21 mouse cellular contexts compared by ENCODE assay signal in the genomic region with DNA sequence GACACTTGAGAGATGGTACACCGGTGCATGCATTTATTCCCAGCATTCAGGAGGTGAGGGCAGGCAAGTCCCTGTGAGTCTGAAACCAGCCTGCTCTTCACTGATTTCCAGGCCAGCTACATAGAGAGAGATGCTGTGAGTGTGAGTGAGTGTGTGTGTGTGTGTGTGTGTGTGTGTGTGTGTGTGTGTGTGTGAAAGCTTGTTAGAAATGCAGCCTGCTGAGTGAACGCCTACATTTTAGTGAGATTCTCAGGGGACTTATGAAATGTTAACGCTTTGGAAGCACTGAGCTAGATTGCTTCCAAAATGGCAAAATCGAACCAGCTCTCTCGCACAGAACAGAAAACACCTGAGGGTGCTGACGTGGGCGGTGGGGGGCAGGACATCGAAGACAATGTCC. TPM values are rescaled to one million over a fixed set of nuclear protein-coding genes. Genes with fewer than 3 reads are reported as not detected.
A peak's percentile ranks its signal among the peaks of the same experiment; 100 is the strongest.
DNase-seq lines count a peak whose midpoint lies in the region; ATAC-seq lines count a peak whose summit lies in the region.
"Had no signal": no experiment of that assay in that cellular context is flagged by ENCODE, and none has a peak within 500 bp of the region (broad histone marks: within the 10 kb centered on the region; RNA-seq: fewer than 3 reads in every experiment).

No protein-coding gene starts in this region.

- no peak overlapping the region; the same call in 1 of the 2 replicates for H3K27ac ChIP-seq in neural tube, embryonic 15.5 days (replicated peaks)
- H3K27ac ChIP-seq: stomach, embryonic 15.5 days had no signal

- 0 out of 2 replicates have a peak, but pooled peaks cover 4% of the 10 kb centered on the region for H3K27me3 ChIP-seq in neural tube, embryonic 15.5 days (replicated peaks)
- H3K27me3 ChIP-seq: stomach, embryonic 15.5 days had no signal

- 0 out of 2 replicates have a peak, but pooled peaks have one; percentile 18 for ATAC-seq in neural tube, embryonic 15.5 days (ENCODE audit: low FRiP score)
- ATAC-seq: CD4-positive, CD25-positive, alpha-beta regulatory T cell, adult 4 months; forebrain, embryonic 16.5 days; inflammation-experienced regulatory T-cells, adult 6 months had no signal

- H3K4me1 ChIP-seq in neural tube, embryonic 15.5 days, result peaks cover 34% of the 10 kb centered on the region
- H3K4me1 ChIP-seq: stomach, embryonic 15.5 days had no signal

- no peaks in the 10 kb centered on the region for H3K9me3 ChIP-seq in neural tube, embryonic 15.5 days (replicated peaks)
- H3K9me3 ChIP-seq: stomach, embryonic 15.5 days had no signal

- DNase-seq in neural tube, embryonic 10.5 days (ENCODE audit: extremely low spot score, low spot score), result no peak
- peak; percentile 13 to 57 for DNase-seq in layer of hippocampus, adult 18-20 months (ENCODE audit: low spot score in 2 of 2)
- peak; percentile 20 to 55 for DNase-seq in left cerebral cortex, adult 9 months (ENCODE audit: low spot score in 2 of 2)
- peak; percentile 58 to 60 for DNase-seq in right cerebral cortex, postnatal 36 days (ENCODE audit: low spot score in 2 of 2)
- DNase-seq in urinary bladder, postnatal 25 days (ENCODE audit: low spot score), result no peak
- no peak for DNase-seq in lung, postnatal 36 days
- no peak for DNase-seq in adrenal gland, postnatal 4 days (ENCODE audit: low spot score in 2 of 2)
- DNase-seq: adrenal gland, adult 2 months; cerebellum, adult 9-10 months; kidney, adult 9 months; liver; lung, adult 18-20 months; thymus, postnatal 36 days had no signal

- H3K4me2 ChIP-seq in neural tube, embryonic 15.5 days, result no peak overlapping the region
- H3K4me2 ChIP-seq: stomach, embryonic 15.5 days had no signal

- WGBS in neural tube, embryonic 15.5 days, result 58% methylated on average over 8 of the region's 8 CpGs

- H3K4me3 ChIP-seq in neural tube, embryonic 15.5 days (replicated peaks), result no peak overlapping the region
- H3K4me3 ChIP-seq: stomach, embryonic 15.5 days had no signal

- no peaks in the 10 kb centered on the region for H3K36me3 ChIP-seq in neural tube, embryonic 15.5 days
- H3K36me3 ChIP-seq: stomach, embryonic 15.5 days had no signal

- H3K9ac ChIP-seq in neural tube, embryonic 15.5 days (replicated peaks), result no peak overlapping the region
- H3K9ac ChIP-seq: stomach, embryonic 15.5 days had no signal

RNA-seq across cellular contexts. Expression of gene Chit1, which starts 35.0 kb away (rescaled TPM):
- 0.87 and 0.89 TPM in 2 replicates for polyA plus RNA-seq in neural tube, embryonic 15.5 days (2015; fragmentation: Nextera tagmentation; extraction: Ambion mirVana)
- total RNA-seq in layer of hippocampus, adult 18-20 months (2021), result under 1 TPM in 1 of 2 experiments, not detected in 1; 0.17 TPM
- not detected for total RNA-seq in adrenal gland, postnatal 4 days (2021)
- total RNA-seq: adrenal gland, adult 2 months; MEL had no signal
- polyA plus RNA-seq: CD4-positive, CD25-positive, alpha-beta regulatory T cell, adult 4 months; forebrain, embryonic 16.5 days; hindbrain, embryonic 11.5 days; inflammation-experienced regulatory T-cells, adult 6 months; small intestine, adult 2 months had no signal

RNA-seq across cellular contexts. Expression of gene Chil1, which starts 35.9 kb away (rescaled TPM):
- polyA plus RNA-seq in neural tube, embryonic 15.5 days (2015; fragmentation: Nextera tagmentation; extraction: Ambion mirVana), result 2.0 and 2.1 TPM in 2 replicates
- 10 to 100 TPM; 17.2 to 22.4 TPM for total RNA-seq in layer of hippocampus, adult 18-20 months (2021)
- total RNA-seq in adrenal gland, postnatal 4 days (2021), result 1 to 10 TPM in 1 of 2 experiments, under 1 TPM in 1; 0.81 to 3.4 TPM
- total RNA-seq: MEL had no signal

RNA-seq across cellular contexts. Expression of gene Mybph, which starts 47.2 kb away (rescaled TPM):
- polyA plus RNA-seq in neural tube, embryonic 15.5 days (2015; fragmentation: Nextera tagmentation; extraction: Ambion mirVana), result 2.7 and 4.4 TPM in 2 replicates
- not detected for total RNA-seq in layer of hippocampus, adult 18-20 months (2021)
- under 1 TPM; 0.34 to 0.84 TPM for total RNA-seq in adrenal gland, postnatal 4 days (2021)
- total RNA-seq: MEL had no signal
- polyA plus RNA-seq: CD4-positive, CD25-positive, alpha-beta regulatory T cell, adult 4 months; forebrain, embryonic 16.5 days; inflammation-experienced regulatory T-cells, adult 6 months had no signal

Comparison
In these comparisons a context has a peak if more than half of its experiments do, and no peak if none do; other contexts are left out.
1. DNase-seq: peak in layer of hippocampus, adult 18-20 months (2 of 2), left cerebral cortex, adult 9 months (2 of 2) and right cerebral cortex, postnatal 36 days (2 of 2); none in neural tube, embryonic 10.5 days (single experiment), urinary bladder, postnatal 25 days (single experiment), lung, postnatal 36 days (single experiment) and adrenal gland, postnatal 4 days (0 of 2).
2. RNA of gene Chil1, which starts 35.9 kb away (total RNA-seq): 17.2 to 22.4 TPM in layer of hippocampus, adult 18-20 months; 0.81 to 3.4 TPM in adrenal gland, postnatal 4 days; every median in the first group is over 4 times any median in the second.